Mouse (Mus musculus): Measurements from ENCODE around the gene Gxylt2.

Gene Gxylt2

DNA sequence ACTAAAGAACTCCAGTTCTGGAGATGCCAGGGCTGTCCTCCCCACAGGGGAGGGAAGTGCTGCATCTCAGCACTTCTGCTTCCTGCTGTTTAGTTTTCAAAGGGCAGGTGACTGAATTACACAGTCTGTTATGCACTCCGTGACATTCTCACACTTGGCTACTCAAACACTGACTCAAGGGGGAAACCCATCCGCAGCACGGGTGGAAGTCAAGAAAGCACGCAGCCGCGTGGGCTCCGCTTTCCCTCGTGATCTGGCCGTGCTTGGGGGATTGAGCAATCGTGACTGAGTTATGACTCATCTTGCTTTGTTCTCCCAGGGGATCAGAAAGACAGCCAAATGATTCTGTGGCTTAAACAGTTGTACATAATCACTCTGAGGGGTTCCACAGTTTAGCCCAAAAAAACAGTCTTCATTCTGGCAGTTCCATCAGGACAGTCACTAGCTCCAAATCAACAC, 96.0 kb downstream of the Gxylt2 start:
- no peak for DNase-seq (ENCODE audit: low spot score)

DNA sequence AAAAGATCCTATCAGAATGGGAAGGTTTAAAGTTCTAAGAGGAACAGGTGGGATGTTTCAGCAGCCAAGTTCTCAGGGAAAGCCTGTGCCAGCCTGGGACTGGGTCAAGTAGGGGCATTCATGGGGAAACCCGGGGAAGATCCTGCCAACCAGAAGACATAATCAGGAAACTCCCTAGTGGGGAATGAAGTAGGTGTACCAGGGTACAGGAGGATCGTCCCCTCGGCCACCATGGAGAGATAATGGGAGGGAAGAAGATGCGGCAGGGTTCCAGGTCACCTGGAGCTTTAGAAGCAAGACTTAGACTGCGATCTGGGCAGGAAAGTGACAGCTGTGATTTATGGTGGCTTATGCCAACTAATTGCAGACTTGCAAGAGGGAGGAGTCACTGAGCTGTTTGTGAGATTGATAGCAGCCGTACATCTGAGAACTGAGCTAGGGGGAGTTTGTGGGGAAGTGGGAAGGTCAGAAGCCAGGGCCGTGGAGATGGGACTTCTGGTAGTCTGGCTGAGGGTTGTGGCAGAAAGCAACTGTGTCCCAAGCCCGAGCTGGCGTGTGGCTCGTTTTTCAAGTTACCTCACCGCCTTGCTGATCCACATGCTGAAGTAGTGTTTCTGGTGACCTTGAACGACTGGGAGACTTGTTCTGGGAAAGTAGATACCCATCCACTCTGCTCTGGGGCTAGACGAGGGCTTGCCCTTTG, 98.0 kb downstream of the Gxylt2 start:
- no peak for DNase-seq (ENCODE audit: low spot score)

DNA sequence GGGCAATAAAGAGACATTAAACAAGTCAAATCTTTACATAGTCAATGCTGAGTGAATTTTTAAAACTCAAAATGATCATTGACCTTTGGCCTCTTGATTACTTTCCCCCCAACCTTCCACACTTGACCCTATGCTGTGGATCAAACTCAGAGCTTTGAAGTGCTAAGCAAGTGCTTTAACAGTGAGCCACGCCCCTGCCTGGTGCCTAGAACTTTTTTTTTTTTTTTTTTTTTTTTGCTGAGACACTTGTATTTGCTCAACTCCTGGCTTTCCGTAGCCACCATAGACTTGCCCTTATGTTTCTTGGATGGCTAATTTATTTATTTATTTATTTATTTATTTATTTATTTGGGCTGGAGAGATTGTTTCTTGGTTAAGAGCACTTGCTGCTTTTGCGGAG, 98.7 kb downstream of the Gxylt2 start:
- no peak for DNase-seq (ENCODE audit: low spot score)

DNA sequence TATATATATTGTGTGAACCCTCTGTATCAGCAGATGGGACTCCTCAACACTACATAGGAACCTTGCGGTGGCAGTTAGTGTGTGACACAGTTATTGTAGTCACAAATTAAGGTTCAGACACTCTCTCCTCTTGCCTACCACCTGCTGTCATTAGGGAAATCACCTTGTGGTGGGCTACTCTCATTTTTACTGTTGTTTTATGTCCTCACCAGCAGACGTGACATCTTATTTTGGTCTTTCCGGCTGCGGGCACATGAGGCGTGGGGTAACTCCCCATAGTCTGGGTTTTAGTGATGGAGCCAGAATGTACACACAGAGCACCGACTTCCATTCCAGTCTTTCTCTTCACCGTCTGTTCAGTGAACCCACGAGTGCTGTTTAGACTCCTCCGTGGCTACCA, 102.7 kb downstream of the Gxylt2 start:
- DNase-seq (ENCODE audit: low spot score): no peak

DNA sequence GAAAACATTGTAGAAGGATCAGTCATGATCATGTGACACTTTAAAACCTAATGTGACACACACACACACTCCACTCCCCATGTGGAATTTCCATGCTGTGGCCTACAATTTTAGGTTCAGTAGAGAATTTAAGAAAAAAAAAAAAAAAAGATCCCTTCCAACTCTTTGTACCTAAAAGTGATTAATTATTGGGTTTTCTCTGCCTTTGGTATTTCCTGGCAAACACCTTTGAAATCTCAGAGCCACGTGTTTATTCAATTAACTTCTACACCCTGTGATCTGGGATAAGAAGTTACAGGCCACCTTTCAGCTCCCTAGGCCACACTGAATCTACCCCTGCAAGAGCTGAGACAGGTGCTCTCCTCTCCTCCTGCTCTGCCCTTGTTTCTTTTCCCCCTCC, 103.2 kb downstream of the Gxylt2 start:
- DNase-seq (ENCODE audit: low spot score): no peak

DNA sequence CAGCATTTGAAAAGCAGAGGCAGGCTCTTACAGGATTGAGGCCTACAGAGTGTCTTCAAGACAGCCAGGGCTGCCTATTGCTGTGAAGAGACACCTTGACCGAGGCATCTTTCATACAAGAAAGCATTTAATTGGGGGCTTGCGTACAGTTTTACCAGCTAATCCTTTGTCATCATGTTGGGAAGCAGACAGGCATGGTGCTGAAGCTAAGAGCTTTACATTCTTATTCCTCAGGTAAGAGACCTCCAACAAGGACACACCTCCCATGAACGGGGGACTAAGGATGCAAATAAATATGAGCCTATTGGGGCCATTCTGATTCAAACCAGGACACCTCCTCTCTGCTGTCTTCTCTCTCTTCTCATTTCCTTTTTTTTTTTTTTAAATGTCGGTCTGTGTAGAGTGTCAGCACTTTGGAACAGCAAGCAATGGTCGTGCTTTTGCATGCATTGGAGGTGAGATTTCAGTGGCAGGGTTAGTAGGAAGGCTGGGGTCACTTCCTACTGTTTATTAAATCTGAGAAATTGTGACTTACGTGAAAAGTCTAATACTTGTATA, 103.8 kb downstream of the Gxylt2 start:
- DNase-seq (ENCODE audit: low spot score): no peak

DNA sequence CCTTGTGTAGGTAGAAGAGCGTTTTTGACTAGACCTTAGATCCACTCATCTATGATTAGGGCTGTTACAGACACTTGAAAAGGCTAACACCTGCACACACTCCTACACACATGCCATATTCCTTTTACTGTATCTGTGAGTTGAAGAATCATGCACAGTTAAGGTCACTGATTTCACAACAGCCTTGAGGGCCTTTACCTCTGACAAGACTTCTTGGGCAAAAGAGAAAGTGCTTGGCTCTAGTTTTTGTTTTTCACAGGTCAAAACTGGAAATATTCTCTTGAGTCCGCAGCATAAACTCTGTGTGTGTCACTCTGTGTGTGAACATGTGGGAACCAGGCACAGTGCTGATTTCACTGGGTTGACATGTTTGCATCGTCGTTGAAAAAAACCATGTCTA, 105.6 kb downstream of the Gxylt2 start:
- no peak for DNase-seq (ENCODE audit: low spot score)

DNA sequence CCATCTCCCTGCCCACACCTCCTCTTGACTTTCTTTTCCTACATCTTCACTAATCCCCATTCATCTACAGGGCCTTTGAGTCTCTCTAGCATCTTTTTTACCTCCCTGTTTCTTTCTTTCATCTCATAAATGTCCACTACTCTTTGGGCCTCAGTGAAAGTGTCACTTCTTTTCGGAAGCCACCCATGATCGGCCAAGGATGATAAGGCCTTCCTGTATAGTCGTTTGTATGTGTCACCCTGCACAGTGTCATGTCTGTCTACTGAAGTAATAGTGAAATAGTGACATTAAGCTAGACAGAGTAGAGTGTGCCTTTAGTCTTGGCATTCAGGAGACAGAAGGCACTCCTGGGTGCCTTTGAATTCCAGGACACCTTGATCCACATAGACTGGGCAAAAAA, 107.2 kb downstream of the Gxylt2 start:
- DNase-seq (ENCODE audit: low spot score): no peak

DNA sequence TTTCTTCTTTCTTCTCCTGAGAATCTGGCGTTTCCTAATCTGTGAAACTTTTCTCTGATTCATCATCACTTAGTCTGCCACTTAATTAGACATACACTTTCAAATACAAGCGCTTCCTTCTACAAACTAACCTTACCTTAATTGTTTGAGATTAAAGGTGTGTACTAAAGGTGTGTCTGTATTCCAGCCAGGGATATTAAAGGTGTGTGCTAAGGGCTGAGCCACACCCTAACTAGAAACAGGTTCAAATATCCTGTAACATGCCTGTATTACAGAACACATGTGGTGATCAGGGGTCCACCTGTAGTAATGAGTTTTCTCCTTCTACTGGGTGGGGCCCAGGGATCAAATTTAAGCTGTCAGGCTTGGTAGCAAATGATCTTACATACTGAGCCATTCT, 116.8 kb downstream of the Gxylt2 start:
- DNase-seq (ENCODE audit: low spot score): no peak

DNA sequence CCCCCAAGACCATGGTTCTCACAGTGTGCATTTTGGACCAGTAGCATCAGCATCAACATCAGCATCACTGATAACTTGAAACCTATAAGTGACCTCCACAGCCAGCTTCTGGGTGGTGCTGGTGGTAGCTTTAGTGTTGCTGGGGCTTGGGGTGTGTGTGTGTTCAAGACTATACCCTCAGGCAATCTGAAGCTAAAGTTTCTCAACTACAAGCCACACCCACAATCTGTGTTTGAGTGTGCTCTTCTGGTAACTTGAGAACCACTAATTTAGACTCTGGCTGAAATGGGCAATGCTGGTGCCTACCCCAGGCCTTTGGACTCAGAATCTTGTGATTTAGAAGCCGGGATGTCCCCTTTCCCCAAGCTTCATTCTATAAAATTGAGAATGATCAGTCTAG, 118.8 kb downstream of the Gxylt2 start:
- DNase-seq (ENCODE audit: low spot score): no peak

DNA sequence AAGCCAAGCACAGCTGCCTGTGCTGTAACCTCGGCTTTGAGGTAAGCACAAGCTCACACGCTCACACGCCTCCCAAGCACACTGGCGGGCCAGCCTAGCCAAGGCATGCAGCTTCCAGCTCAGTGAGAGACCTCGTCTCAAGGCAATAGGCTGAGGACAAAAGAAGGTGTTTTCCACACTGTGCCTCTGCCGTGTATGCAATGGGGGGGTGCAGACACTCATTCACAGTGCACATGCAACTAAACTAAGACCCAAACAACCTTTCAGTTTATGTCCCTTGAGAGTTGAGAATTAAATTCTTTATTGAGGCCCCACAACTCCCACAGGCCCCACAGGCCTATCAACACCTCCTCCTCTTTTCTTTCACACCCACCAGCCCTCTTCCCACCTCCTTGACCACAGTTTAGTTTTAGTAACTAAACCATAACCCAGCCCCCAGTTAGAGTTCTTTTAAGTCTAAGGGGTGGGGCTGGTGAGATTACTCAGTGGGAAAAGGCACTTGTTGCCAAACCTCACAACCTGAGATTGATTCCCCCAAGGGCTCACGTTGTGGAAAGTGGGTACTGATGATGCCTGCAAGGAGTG, 119.9 kb downstream of the Gxylt2 start:
- DNase-seq (ENCODE audit: low spot score): no peak

DNA sequence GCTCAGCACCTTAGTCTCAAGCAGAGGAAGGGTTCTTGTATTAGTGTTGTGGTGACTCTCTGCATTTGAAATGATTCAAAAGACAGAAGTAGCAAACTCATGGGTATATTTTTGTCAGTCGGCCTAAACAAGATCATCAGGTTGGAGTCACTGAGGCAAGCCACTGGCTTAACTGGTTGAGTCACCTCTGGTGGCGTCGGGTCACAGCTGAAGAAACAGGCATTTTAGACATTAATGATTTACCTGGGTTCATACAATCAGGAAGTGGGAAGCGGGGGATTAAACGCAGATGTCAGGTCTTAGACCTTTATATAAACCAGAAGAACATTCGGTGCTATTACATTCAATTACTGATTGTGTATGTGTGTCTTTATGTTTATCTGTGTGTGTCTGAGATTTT, 121.5 kb downstream of the Gxylt2 start:
- DNase-seq (ENCODE audit: low spot score): no peak

DNA sequence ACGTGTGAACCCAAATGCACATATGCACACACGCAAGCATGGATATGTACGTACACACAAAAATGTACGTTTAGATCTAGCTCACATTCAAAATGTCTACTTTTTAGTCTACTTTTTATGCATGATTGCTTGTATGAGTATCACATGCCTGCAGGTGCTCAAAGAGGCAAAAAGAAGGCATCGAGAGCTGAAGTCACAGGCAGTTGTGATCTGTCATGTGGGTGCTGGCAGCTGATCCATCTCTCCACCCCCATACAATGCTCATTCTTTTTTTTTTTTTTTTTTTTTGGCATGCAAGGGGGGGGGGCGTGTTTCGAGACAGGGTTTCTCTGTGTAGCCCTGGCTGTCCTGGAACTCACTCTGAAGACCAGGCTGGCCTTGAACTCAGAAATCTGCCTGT, 124.0 kb downstream of the Gxylt2 start:
- DNase-seq (ENCODE audit: low spot score): no peak

DNA sequence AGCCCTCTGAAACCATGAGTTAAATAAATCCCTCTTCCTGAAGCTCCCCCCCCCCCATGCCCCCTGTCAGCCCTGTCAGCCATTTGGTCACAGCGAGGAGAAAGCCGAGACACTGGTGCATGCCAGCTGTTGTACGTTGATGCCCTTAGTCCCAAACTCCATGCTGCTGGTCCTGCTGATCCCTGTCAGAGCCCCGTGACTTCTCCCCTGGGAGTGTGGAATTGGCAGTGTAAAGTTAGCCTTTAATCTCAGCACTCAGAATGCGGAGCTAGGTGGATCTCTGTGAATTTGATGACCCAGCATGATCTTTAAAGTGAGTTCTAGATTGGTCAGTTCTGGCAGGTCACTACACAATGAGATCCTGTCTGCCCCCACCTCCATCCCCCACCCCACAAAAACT, 125.2 kb downstream of the Gxylt2 start:
- DNase-seq (ENCODE audit: low spot score): no peak

DNA sequence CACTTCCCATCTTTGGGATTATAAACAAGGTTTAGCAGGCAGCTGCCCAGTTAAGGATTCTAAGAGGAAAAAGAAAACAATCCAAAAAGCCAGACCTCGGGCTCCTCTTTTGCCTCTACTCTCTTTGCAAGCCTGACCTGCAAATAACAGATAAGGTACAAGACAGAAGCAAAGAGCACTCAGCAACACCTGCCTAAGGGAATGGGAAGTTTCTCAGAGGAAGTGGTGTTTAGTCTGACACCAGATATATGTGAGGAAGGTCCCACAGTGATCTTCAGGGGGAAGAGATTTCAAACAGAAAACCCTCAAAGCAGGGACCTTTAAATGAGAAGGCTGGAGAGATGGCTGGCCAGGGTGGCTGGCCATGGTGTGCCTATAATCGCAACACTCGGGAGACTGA, 126.7 kb downstream of the Gxylt2 start:
- no peak for DNase-seq (ENCODE audit: low spot score)

DNA sequence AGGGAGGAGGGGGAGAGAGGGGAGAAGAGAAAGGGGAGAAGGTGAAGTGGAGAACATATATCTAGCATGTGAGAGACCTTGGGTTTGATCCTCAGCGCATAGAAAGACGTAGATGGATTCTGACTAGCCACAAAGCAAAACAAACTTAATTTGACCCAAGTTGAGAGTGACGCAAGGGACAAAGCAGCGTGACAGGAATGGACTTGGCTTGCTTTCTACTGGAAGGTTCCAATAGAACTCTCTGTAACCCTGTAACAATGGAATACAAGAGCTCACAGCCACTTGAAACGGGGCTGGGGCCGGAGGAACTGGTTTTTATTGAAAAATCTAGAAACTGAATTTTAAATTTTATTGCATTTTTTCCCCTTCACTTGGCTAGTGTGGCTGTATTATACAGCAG, 127.2 kb downstream of the Gxylt2 start:
- no peak for DNase-seq (ENCODE audit: low spot score)

DNA sequence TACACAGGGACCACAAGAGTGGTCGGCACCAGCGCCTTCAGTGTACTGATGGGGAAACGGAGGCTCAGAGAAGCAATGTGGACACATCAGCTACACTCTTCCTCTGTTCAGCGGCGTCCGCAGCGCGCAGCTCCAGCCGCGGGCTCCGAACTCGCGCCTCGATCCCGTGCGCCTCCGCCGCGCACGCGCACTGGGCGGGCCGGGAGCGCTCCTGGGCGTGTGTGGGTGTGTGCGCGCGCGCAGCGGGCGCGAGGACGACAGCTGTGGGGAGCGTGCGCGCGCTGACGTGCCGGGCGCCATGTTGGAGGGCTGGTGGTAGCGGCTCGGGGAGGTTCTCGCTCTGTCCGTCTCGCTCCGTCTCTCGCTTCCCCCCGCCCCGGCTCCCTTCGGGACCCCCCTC, 128.8 kb downstream of the Gxylt2 start, which contains the start of gene Ppp4r2:
Ppp4r2 (plus strand) TSS at position 268 of the 400 bp plus-strand sequence.
- DNase-seq (ENCODE audit: low spot score): peak; percentile 84

DNA sequence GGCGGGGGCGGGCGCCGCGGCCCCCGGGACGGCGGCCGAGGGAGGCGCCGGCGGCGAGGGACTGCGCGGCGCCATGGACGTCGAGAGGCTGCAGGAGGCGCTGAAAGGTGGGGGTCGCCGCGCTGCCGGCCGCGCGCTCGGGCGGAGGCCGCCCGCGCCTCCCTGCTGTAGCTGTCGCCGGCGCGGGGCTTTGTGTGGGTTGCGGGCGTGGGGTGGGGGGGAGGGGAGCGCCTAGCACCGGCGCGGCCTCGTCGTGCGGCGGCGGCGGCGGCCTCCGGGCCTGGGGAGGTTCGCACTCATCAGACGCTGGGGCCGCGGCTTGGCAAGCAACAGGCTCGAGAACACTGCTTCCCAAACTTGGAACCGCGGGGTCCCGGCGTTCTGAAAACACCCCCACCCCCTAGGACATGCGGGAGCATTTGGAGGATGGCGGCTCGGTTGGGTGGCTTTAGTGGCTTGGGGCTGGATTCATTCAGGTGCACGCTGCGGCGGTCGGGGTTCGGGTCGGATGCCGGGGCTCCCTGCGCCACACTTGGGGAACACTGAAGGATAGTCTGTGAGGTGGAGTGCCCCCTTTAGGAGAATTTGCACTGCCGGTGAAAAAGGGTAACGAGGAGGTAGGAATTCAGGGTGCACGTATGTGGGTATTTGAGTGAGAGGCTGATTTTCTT, 129.4 kb downstream of the Gxylt2 start:
- DNase-seq (ENCODE audit: low spot score): peak; percentile 44

DNA sequence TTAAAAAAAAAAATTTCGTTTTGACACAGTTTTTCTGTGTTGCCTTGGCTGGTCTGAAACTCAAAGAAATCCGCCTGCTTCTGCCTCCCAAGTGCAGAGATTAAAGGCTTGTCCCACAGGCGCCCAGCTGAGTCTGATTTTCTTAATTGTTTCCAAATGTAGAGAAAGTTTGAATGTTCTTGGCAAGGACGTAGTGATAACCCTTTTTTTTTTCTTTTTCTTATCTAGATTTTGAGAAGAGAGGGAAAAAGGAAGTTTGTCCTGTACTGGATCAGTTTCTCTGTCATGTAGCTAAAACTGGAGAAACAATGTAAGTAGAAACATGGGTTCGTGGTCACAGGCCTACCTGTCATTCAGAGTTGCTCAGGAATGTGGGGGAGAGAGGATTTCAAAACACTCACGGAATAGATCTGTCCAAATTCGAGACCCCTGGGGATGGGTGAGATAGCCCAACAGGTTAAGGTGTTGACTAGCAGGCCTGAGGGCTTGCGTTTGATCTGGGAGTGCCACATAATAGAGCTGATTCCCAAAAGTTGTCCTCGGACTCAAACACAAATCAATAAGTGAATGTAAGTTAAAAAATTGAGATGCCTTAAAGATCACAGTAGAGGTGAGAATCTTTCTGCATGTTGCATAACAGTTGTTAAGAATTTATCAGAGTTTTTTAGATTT, 130.1 kb downstream of the Gxylt2 start:
- no peak for DNase-seq (ENCODE audit: low spot score)

DNA sequence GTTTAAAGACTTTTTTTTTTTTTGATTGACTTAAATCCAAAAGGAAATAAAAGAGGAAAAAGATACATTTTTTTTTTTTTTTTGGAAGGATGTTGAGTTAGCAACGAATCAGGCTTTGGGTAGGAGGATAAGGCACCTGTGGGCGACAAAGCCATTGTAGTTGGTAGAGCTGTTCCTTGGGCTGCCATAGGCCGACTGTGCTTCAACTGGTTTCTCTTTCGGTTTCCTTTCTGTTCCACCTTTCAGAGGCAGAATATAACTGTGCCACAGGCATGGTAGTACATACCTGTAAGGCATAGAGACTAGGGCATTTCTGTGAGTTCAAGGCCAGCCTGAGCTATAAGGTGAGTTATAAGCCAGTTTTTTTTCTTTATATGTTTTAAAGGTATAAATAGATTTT, 140.5 kb downstream of the Gxylt2 start:
- DNase-seq (ENCODE audit: low spot score): no peak

DNA sequence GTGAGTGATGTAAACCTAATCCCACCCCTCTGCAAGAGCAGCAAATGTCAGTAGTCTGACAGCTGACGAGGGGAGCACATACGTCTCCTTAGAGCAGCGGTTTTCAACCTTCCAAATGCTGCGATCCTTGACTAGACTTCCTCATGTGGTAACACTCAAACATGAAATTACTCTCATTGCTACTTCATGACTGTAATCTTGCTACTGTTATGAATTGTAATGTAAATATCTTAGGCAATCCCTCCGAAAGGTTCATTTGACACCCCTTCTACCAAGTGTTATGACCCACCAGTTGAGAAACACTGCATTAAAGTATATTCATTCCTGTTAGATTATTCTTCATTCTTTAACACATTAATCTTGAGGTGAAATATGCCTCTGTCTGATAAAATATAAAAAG, 142.7 kb downstream of the Gxylt2 start:
- DNase-seq (ENCODE audit: low spot score): no peak

DNA sequence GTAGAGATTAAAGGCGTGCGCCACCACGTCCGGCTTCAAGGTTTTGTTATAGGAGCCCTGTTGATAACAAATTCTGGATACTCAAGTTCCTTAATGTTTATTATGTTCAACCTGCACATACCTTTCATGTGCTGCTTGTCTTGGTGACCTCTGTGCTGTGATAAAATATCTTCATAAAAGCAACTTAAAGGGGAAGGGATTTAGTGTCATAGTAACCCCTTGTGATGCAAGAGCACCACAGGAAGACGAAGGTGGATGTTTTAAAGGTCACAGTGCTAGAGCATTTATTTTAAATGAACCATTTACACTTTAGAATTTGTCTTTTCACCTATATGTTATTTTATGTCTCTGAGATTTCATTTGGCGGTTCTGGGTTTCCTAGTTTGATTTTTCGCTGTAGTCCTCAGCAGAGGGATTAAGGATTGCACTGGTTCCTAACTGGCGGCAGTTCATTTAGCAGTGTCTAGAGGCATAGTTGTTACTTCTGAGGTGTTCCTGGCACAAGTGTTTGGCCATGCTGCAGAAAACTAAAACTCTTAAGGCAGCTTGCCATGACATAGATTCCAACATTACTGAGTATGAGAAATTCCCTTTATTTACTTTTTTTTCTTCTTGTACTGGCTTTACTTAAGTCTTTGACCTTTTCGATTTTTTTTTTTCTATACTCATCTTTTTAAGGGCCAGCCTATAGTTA, 144.3 kb downstream of the Gxylt2 start:
- no peak for DNase-seq (ENCODE audit: low spot score)
